Mouse (Mus musculus): ENCODE results near the gene Perm1. TPM values are rescaled to one million over a fixed set of nuclear protein-coding genes. Genes with fewer than 3 reads are reported as not detected.
A peak's percentile ranks its signal among the peaks of the same experiment; 100 is the strongest.

Perm1 gene
- polyA plus RNA-seq (2014; fragmentation: Nextera tagmentation; extraction: Ambion mirVana), result 0.57 and 0.85 TPM in 2 replicates

GRCm38 (mm10) chr4:156215649-156216048 is at the start of gene Perm1:
Perm1 (plus strand) TSS chr4:156215868.
- no peak for ATAC-seq (ENCODE audit: insufficient read depth, low FRiP score, low TSS enrichment)
- WGBS, result 81% methylated on average over 4 of the region's 4 CpGs

GRCm38 (mm10) chr4:156166477-156166876 is 49.2 kb upstream of the Perm1 start:
- no peaks in the 10 kb centered on the region for H3K27me3 ChIP-seq (ENCODE audit: control insufficient read depth, insufficient read depth, low read length)
- peaks cover 56% of the 10 kb centered on the region for H3K36me3 ChIP-seq (ENCODE audit: control insufficient read depth, insufficient read depth, low read length)
- no peak overlapping the region for H3K4me2 ChIP-seq (ENCODE audit: low read depth)
- H3K4me1 ChIP-seq (ENCODE audit: control insufficient read depth, insufficient read depth, low read length), result no peaks in the 10 kb centered on the region
- ATAC-seq (ENCODE audit: insufficient read depth, low FRiP score, low TSS enrichment) (no peak), DNase-seq (ENCODE audit: low spot score) (peak; percentile 7)
- 92% methylated on average over 9 of the region's 9 CpGs for WGBS
- H3K27ac ChIP-seq (ENCODE audit: low read depth, low read length), result no peak overlapping the region
- 0 out of 2 replicates have a peak, but pooled peaks cover 5% of the 10 kb centered on the region for H3K9me3 ChIP-seq (ENCODE audit: control insufficient read depth, low read length)
- H3K4me3 ChIP-seq (ENCODE audit: low read depth, low read length), result no peak overlapping the region
- H3K9ac ChIP-seq (ENCODE audit: low read length), result no peak overlapping the region

More at GRCm38 (mm10) chr4:156215649-156216048, at the start of gene Perm1:
- Histone ChIP-seq H3K4me3 (ENCODE audit: low read depth, low read length) (no peak within 1 kb of the TSS), H3K4me1 (ENCODE audit: control insufficient read depth, insufficient read depth, low read length) (no peaks in the 10 kb centered on the region), H3K27ac (ENCODE audit: low read depth, low read length) (no peak within 1 kb of the TSS), H3K4me2 (ENCODE audit: low read depth) (no peak within 1 kb of the TSS), H3K27me3 (ENCODE audit: control insufficient read depth, insufficient read depth, low read length) (no peaks in the 10 kb centered on the region), H3K9ac (ENCODE audit: low read length) (no peak within 1 kb of the TSS), H3K36me3 (ENCODE audit: control insufficient read depth, insufficient read depth, low read length) (no peaks in the 10 kb centered on the region), H3K9me3 (ENCODE audit: control insufficient read depth, low read length) (no peaks in the 10 kb centered on the region)
- no peak for DNase-seq (ENCODE audit: low spot score)

GRCm38 (mm10) chr4:156168611-156169010 is 47.1 kb upstream of the Perm1 start:
- WGBS, result 93% methylated on average over 8 of the region's 8 CpGs
- no peaks in the 10 kb centered on the region for H3K9me3 ChIP-seq (ENCODE audit: control insufficient read depth, low read length)
- H3K4me1 ChIP-seq (ENCODE audit: control insufficient read depth, insufficient read depth, low read length), result no peaks in the 10 kb centered on the region
- no peak overlapping the region for H3K27ac ChIP-seq (ENCODE audit: low read depth, low read length)
- H3K4me3 ChIP-seq (ENCODE audit: low read depth, low read length), result no peak overlapping the region
- ATAC-seq (ENCODE audit: insufficient read depth, low FRiP score, low TSS enrichment) (no peak), DNase-seq (ENCODE audit: low spot score) (peak; percentile 8)
- no peak overlapping the region for H3K4me2 ChIP-seq (ENCODE audit: low read depth)
- peaks cover 68% of the 10 kb centered on the region for H3K36me3 ChIP-seq (ENCODE audit: control insufficient read depth, insufficient read depth, low read length)
- H3K27me3 ChIP-seq (ENCODE audit: control insufficient read depth, insufficient read depth, low read length), result no peaks in the 10 kb centered on the region
- no peak overlapping the region for H3K9ac ChIP-seq (ENCODE audit: low read length)

- Histone ChIP-seq H3K36me3 (ENCODE audit: control insufficient read depth, insufficient read depth, low read length) (peaks cover 70% of the 10 kb centered on the region), H3K4me3 (ENCODE audit: low read depth, low read length) (no peak overlapping the region), H3K9ac (ENCODE audit: low read length) (no peak overlapping the region), H3K4me2 (ENCODE audit: low read depth) (no peak overlapping the region), H3K27me3 (ENCODE audit: control insufficient read depth, insufficient read depth, low read length) (no peaks in the 10 kb centered on the region), H3K27ac (ENCODE audit: low read depth, low read length) (no peak overlapping the region), H3K4me1 (ENCODE audit: control insufficient read depth, insufficient read depth, low read length) (no peaks in the 10 kb centered on the region), H3K9me3 (ENCODE audit: control insufficient read depth, low read length) (no peaks in the 10 kb centered on the region)
- DNase-seq (ENCODE audit: low spot score) (peak; percentile 8), ATAC-seq (ENCODE audit: insufficient read depth, low FRiP score, low TSS enrichment) (no peak)
- 92% methylated on average over 10 of the region's 10 CpGs for WGBS
Observed at GRCm38 (mm10) chr4:156169129-156169528, 46.5 kb upstream of the Perm1 start.

- Histone ChIP-seq H3K9ac (ENCODE audit: low read length) (no peak overlapping the region), H3K36me3 (ENCODE audit: control insufficient read depth, insufficient read depth, low read length) (peaks cover 71% of the 10 kb centered on the region), H3K27ac (ENCODE audit: low read depth, low read length) (no peak overlapping the region), H3K27me3 (ENCODE audit: control insufficient read depth, insufficient read depth, low read length) (no peaks in the 10 kb centered on the region), H3K4me2 (ENCODE audit: low read depth) (no peak overlapping the region), H3K4me1 (ENCODE audit: control insufficient read depth, insufficient read depth, low read length) (no peaks in the 10 kb centered on the region), H3K4me3 (ENCODE audit: low read depth, low read length) (no peak overlapping the region), H3K9me3 (ENCODE audit: control insufficient read depth, low read length) (no peaks in the 10 kb centered on the region)
- ATAC-seq (ENCODE audit: insufficient read depth, low FRiP score, low TSS enrichment) (no peak), DNase-seq (ENCODE audit: low spot score) (no peak)
- 96% methylated on average over 11 of the region's 11 CpGs for WGBS
Observed at GRCm38 (mm10) chr4:156171828-156172227, 43.8 kb upstream of the Perm1 start.

- Histone ChIP-seq H3K4me1 (ENCODE audit: control insufficient read depth, insufficient read depth, low read length) (no peaks in the 10 kb centered on the region; the same call in 1 of the 2 replicates), H3K4me2 (ENCODE audit: low read depth) (no peak overlapping the region), H3K27ac (ENCODE audit: low read depth, low read length) (no peak overlapping the region), H3K9ac (ENCODE audit: low read length) (no peak overlapping the region), H3K9me3 (ENCODE audit: control insufficient read depth, low read length) (no peaks in the 10 kb centered on the region), H3K4me3 (ENCODE audit: low read depth, low read length) (no peak overlapping the region), H3K36me3 (ENCODE audit: control insufficient read depth, insufficient read depth, low read length) (peaks cover 48% of the 10 kb centered on the region), H3K27me3 (ENCODE audit: control insufficient read depth, insufficient read depth, low read length) (no peaks in the 10 kb centered on the region)
- no peak for ATAC-seq (ENCODE audit: insufficient read depth, low FRiP score, low TSS enrichment)
- WGBS, result 95% methylated on average over 9 of the region's 9 CpGs
- DNase-seq (ENCODE audit: low spot score), result peak; percentile 6
Observed at GRCm38 (mm10) chr4:156177630-156178029, 38.0 kb upstream of the Perm1 start.

- no peaks in the 10 kb centered on the region for H3K9me3 ChIP-seq (ENCODE audit: control insufficient read depth, low read length)
- no peak for DNase-seq (ENCODE audit: low spot score)
- ATAC-seq (ENCODE audit: insufficient read depth, low FRiP score, low TSS enrichment), result no peak
- peaks cover 6% of the 10 kb centered on the region for H3K36me3 ChIP-seq (ENCODE audit: control insufficient read depth, insufficient read depth, low read length)
- peaks cover 27% of the 10 kb centered on the region for H3K4me1 ChIP-seq (ENCODE audit: control insufficient read depth, insufficient read depth, low read length)
- H3K9ac ChIP-seq (ENCODE audit: low read length), result no peak overlapping the region
- H3K27me3 ChIP-seq (ENCODE audit: control insufficient read depth, insufficient read depth, low read length), result no peaks in the 10 kb centered on the region
- peak overlapping the region; percentile 52 for H3K4me2 ChIP-seq (ENCODE audit: low read depth)
- H3K4me3 ChIP-seq (ENCODE audit: low read depth, low read length), result peak overlapping the region; percentile 30; the same call in 1 of the 2 replicates
- WGBS, result 89% methylated on average over 5 of the region's 5 CpGs
- H3K27ac ChIP-seq (ENCODE audit: low read depth, low read length), result no peak overlapping the region
Observed at GRCm38 (mm10) chr4:156183747-156184146, 31.9 kb upstream of the Perm1 start.

GRCm38 (mm10) chr4:156184291-156184954 is 31.2 kb upstream of the Perm1 start:
- Histone ChIP-seq H3K9me3 (ENCODE audit: control insufficient read depth, low read length) (no peaks in the 10 kb centered on the region), H3K4me2 (ENCODE audit: low read depth) (peak overlapping the region; percentile 52), H3K27ac (ENCODE audit: low read depth, low read length) (no peak overlapping the region), H3K27me3 (ENCODE audit: control insufficient read depth, insufficient read depth, low read length) (no peaks in the 10 kb centered on the region), H3K4me1 (ENCODE audit: control insufficient read depth, insufficient read depth, low read length) (peaks cover 34% of the 10 kb centered on the region), H3K9ac (ENCODE audit: low read length) (0 out of 2 replicates have a peak overlapping the region, but pooled peaks have one; percentile 27), H3K36me3 (ENCODE audit: control insufficient read depth, insufficient read depth, low read length) (no peaks in the 10 kb centered on the region; the same call in 1 of the 2 replicates), H3K4me3 (ENCODE audit: low read depth, low read length) (peak overlapping the region; percentile 30)
- WGBS, result 85% methylated on average over 7 of the region's 7 CpGs
- DNase-seq (ENCODE audit: low spot score) (no peak), ATAC-seq (ENCODE audit: insufficient read depth, low FRiP score, low TSS enrichment) (no peak)

- ATAC-seq (ENCODE audit: insufficient read depth, low FRiP score, low TSS enrichment), result no peak
Observed at GRCm38 (mm10) chr4:156185456-156185949, 30.2 kb upstream of the Perm1 start.

More at GRCm38 (mm10) chr4:156185456-156185949, 30.2 kb upstream of the Perm1 start:
- peaks cover 2% of the 10 kb centered on the region; the same call in 1 of the 2 replicates for H3K36me3 ChIP-seq (ENCODE audit: control insufficient read depth, insufficient read depth, low read length)
- H3K9ac ChIP-seq (ENCODE audit: low read length), result peak overlapping the region; percentile 78
- 83% methylated on average over 13 of the region's 13 CpGs for WGBS
- peak overlapping the region; percentile 30 for H3K4me3 ChIP-seq (ENCODE audit: low read depth, low read length)
- peaks cover 45% of the 10 kb centered on the region for H3K4me1 ChIP-seq (ENCODE audit: control insufficient read depth, insufficient read depth, low read length)
- H3K4me2 ChIP-seq (ENCODE audit: low read depth), result peak overlapping the region; percentile 52
- no peak for DNase-seq (ENCODE audit: low spot score)
- H3K9me3 ChIP-seq (ENCODE audit: control insufficient read depth, low read length), result no peaks in the 10 kb centered on the region
- no peaks in the 10 kb centered on the region for H3K27me3 ChIP-seq (ENCODE audit: control insufficient read depth, insufficient read depth, low read length)
- peak overlapping the region; percentile 82 for H3K27ac ChIP-seq (ENCODE audit: low read depth, low read length)

Data from neural tube, embryonic 11.5 days (tissue).